Mouse (Mus musculus) myocyte (in vitro differentiated cells): ENCODE measurements around the gene March6.

Source experiments
- CEBPB ChIP-seq: IDR thresholded peaks from 2 replicates; pipeline ENCODE4 v1.6.1; 2011; ENCODE audit warnings: mild to moderate bottlenecking, moderate library complexity; ENCODE audit not compliant: poor library complexity, insufficient read depth, severe bottlenecking
- E2F4 ChIP-seq: IDR thresholded peaks from one replicate; pipeline ENCODE4 v1.6.1; 2011; ENCODE audit warnings: mild to moderate bottlenecking, control low read depth, moderate library complexity; ENCODE audit not compliant: insufficient read depth
- MAX ChIP-seq: IDR thresholded peaks from one replicate; pipeline ENCODE4 v1.6.1; 2011; ENCODE audit warnings: low read depth, mild to moderate bottlenecking, control low read depth
- POLR2A ChIP-seq: IDR thresholded peaks from one replicate; pipeline ENCODE4 v1.6.1; 2011; ENCODE audit warnings: low read depth, mild to moderate bottlenecking, control low read depth, moderate library complexity; ENCODE audit not compliant: insufficient read length
- POLR2AphosphoS2 ChIP-seq: IDR thresholded peaks from one replicate; pipeline ENCODE4 v1.6.1; 2011; ENCODE audit warnings: low read depth, control low read depth; ENCODE audit not compliant: insufficient read length
- TCF12 ChIP-seq: IDR thresholded peaks from one replicate; pipeline ENCODE4 v1.6.1; 2011; ENCODE audit warnings: mild to moderate bottlenecking, control low read depth; ENCODE audit not compliant: poor library complexity, insufficient read depth, severe bottlenecking
- USF1 ChIP-seq: IDR thresholded peaks from one replicate; pipeline ENCODE4 v1.6.1; 2011; ENCODE audit warnings: low read depth, mild to moderate bottlenecking, control low read depth, moderate library complexity

DNA sequence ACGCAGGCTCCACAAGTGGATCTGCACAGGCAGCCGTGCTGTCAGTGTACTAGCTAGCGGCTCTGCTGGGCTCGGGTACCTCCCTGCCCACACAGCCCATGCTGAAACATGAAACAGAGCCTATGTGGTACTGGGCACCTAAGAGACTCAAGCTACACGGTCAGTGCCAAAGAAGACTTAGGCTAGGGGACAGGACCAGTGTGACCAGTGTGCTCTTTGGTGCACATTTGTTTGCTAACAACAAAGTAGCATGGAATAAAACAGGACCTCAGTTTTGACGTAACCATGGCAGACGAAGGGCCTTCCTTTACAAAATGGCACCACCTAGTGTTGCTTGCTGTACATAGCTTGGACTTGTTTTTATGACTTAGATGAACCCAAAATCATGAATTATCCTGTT is 83.7 kb downstream of the March6 start:
- no peak for TF ChIP-seq POLR2A
- TF ChIP-seq CEBPB: no peak
- TF ChIP-seq MAX: no peak
- no peak for TF ChIP-seq TCF12
- TF ChIP-seq E2F4: no peak
- TF ChIP-seq POLR2AphosphoS2: no peak
- TF ChIP-seq USF1: no peak
